Mouse (Mus musculus) telencephalon, adult 2 months (tissue): ENCODE measurements at regions not wholly inside any gene's neighbourhood (a gene's known extent, or its start where the extent isn't known, plus 50 kb on each side); places are given as distances from the start of the nearest gene placed in this dataset.
A peak's percentile ranks its signal among the peaks of the same experiment; 100 is the strongest.

Source experiments
- DNase-seq: peaks from one replicate; pipeline ENCODE4 v3.0.0-alpha.2; 2011; ENCODE audit warnings: low read depth, low spot score

- peak; percentile 54 for DNase-seq
These were observed 96.4 kb downstream of the Nedd1 start for GRCm38 (mm10) chr10:92625781-92626180.

GRCm38 (mm10) chr10:92615684-92616379 lies 106.4 kb downstream of the Nedd1 start:
- DNase-seq, result no peak

DNA sequence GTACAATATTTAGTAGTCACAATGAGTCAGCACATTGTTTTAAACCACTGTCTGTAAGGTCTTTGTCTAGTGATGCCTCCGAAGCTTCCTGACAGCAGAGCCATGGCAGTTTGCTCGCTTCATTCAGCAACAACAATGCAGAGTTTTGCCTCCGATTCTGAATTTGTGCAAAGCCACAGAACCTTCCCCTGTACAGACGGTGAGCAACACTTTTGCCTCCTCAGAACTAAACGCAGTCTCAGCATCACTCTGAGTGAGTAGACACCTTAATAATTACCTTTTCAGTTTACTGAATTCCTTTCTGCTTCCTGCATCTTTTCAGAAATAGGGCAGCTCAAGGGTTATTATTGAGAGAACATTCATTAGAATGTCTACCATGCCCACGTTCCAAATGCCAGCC lies 107.9 kb downstream of the Nedd1 start:
- DNase-seq, result no peak

DNA sequence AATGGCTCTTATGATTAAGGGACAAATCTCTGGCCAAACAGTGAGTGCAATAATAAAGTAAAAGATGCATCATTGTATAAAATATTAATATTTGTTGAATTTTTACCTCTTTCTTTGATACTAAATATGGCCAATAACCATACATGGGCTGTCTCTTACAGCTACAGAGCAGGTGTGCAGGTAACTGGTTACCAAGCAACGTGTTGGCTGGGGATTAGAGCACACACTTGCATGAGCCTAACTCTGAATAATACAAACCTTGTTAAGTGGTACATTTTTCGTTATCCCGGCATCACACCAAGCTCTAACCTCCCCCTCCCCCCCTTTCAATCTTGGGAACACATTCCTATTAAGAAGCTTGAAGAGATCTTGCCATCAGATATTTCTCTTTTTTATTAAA lies 111.2 kb downstream of the Nedd1 start:
- DNase-seq, result no peak

DNA sequence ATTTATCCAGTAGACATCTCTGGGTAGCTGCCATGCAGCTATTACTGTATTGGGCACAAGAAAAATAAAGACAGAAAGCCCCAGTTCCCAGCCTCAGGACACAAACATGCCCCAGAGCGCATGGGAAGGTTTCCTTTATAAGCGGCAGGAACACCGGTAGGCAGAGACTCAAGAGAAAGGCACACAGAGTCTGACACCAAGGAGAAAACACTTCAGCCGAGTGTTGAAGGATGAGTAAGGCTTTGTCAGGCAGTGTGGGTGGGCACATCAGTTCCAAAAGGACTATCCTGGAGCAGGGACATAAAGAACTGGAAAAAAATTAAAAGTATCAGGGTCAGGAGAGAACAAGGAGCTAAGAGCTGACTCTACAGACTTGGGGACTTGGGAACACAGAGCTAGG lies 115.5 kb downstream of the Nedd1 start:
- DNase-seq, result no peak

GRCm38 (mm10) chr10:92605646-92606045 lies 116.6 kb downstream of the Nedd1 start:
- no peak for DNase-seq

DNA sequence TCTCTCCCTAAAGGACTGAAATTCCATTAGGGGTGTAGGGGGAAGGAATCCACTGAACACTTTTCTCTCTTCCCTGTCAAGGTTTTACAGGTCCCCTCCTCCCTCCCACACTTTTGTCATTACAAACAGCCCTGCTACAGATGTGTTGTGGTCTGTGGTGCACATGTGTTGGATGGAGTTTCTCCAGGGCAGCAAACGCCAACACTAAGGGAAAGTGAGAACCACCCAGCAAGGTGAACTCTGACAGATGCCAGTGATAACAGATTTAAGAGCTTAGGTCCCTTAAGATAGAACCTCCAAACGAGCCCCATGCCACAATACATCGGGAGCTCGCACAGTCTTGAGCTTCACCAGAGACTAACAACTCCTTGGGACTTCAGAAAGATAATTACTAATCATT lies 122.1 kb downstream of the Nedd1 start:
- no peak for DNase-seq

DNA sequence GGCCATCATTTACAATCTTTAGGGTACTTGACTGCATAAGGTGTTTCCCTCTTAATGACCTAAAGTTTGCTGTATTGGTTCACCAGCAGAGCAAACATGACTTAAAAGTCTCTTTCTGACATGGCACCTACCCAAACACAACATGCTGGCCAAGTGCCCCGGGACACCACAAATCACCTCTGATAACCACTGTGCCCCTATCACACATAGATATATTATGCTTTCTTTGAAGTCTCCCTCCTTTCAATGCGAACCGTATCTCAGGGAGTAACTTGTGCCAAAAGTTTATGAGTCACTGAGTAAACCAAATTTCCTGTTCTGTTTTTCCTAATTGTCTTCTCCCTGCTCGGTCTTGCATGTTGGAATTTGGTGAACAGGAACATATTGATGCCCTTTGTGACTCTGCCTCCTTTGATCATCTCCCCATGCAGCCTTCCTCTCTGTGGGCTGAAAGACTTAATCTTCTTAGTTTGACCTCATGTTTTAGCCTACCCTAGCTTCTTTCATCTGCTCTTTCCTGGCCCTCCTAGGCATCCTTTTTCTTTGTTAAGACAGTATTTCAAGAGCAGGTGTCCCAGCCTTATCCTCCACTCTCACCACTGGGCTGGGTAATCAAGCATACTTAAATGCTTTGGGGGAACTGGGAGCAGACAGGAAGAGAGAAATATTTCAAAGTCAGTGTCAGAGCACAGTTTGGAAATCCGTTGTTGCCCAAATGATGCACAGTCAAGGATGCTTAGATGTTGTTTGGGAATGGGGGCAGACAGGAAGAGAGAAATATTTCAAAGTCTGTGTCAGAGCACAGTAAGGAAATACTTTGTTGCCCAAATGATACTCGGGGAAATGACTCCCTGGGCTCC lies 126.5 kb downstream of the Nedd1 start:
- no peak for DNase-seq

- DNase-seq, result no peak
These were observed 128.2 kb downstream of the Nedd1 start for GRCm38 (mm10) chr10:92593947-92594460.

DNA sequence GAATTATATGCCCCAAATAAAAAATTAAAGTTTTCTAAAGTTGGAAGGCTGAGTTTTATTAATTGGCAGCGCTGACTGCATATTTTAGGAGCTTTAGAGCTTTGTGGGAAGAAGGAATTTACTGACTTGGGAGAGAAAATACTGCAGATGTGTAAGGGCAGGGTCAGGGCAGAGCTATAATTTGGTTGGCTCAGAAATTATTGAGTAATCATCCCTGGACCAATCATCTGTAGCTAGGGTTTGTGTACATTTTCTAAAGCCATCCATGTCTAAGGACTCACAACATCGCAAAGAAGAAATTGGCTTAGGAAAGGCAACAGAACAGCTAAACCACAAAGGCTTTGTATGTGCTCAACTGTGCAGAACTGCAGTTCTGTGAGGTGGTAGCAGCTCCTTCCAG lies 143.3 kb downstream of the Nedd1 start:
- DNase-seq, result no peak

- no peak for DNase-seq
These were observed 151.7 kb downstream of the Nedd1 start for GRCm38 (mm10) chr10:92570496-92570895.

DNA sequence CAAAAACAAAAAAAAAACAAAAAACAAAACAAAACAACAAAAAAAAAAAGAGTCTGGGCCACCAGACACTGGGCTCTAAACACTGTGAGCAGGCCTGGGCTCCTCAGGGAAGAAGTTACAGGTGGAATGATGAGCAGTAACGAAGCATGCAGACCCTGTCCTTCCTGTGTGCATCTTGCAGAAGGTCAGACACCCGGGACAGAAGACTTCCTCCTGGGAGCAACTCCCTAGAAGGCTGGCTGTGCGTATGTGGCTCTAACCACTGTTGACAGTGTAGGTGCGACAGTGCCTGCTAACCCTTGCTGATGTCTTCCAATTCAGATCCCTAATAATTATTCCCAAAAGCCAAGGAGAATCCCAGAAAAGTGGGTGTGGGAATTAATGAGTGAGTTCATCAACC lies 164.8 kb downstream of the Nedd1 start:
- no peak for DNase-seq

- DNase-seq, result no peak
These were observed 165.4 kb downstream of the Nedd1 start for GRCm38 (mm10) chr10:92556526-92557422.

GRCm38 (mm10) chr10:92555727-92556525 lies 166.3 kb downstream of the Nedd1 start:
- no peak for DNase-seq

GRCm38 (mm10) chr10:92553966-92554365 lies 168.3 kb downstream of the Nedd1 start:
- DNase-seq, result no peak

GRCm38 (mm10) chr10:92548875-92549586 lies 173.2 kb downstream of the Nedd1 start:
- DNase-seq, result no peak

DNA sequence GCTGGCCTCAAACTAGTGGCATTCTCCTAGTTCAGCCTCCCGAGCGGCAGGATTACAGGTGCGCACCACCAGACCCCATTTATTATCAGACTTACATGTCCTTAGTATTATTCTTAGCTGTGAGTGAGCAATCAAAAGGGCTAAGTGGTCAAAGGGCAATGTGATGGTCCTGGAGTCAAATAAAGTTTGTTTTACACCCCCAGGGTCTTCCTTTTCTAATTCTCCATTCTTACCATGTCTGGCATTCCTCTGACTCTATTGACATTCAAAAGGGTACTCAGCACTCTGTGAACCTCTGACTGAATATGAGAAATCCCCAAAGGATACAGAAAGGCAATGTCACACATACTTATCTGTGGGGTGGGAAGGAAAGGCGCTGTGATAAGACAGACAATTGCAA lies 183.8 kb downstream of the Nedd1 start:
- DNase-seq, result no peak

DNA sequence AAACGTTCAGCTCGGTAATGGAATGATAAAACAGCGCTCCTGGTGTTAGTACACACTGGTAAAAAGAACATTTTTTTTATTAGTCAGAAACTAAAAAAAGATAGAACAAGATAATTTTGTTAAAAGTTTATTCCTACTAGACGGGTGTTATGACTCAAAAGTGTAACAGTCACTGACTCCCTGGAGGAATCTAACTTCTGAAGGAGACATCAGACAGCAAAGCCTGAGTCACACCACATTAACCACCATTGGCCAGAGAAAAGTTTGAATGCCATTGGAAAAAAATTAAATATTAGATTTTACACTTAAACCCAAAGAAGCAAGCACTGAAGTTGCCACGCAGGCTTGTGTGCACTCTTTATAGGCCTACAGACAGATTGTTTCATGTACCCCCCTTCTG lies 205.3 kb downstream of the Nedd1 start:
- DNase-seq, result no peak

DNA sequence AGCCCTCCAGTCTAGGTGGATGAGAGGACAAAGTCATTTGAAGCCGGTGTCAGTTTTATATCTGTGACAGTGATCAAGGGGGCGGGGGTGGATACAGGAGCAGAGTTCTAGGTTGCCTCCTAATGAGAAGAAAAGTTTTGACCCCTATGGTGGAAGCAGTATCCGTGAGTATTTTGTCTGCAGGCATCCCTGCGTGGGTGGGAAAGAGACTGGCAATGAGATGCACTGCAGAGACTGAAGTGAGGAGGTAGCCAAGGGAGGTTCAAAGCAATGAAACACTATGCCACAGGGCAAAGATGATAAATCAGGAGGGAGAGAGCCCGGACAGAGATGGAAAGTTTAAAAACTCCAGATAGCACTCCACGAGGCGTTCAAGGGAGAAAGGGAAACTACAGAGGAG lies 210.5 kb downstream of the Nedd1 start:
- DNase-seq, result no peak

GRCm38 (mm10) chr10:92510677-92511076 lies 211.5 kb downstream of the Nedd1 start:
- DNase-seq, result peak; percentile 42
